Mouse (Mus musculus) stomach, embryonic 16.5 days (tissue): Measurements from ENCODE around the gene Mroh2a. TPM values are rescaled to one million over a fixed set of nuclear protein-coding genes. Genes with fewer than 3 reads are reported as not detected.
A peak's percentile ranks its signal among the peaks of the same experiment; 100 is the strongest.

Experiments
- ATAC-seq: fragments of 200-750 bp; cut with Nextera tagmentation; 2 replicates; pipeline ENCODE4 v1.8.0; 2017; ENCODE audit warnings: moderate number of reproducible peaks, moderate TSS enrichment; ENCODE audit not compliant: insufficient read depth, low FRiP score
- H3K27ac ChIP-seq: fragments of 300-500 bp; sonication (generic); 2 replicates; pipeline ENCODE4 v1.5.1; 2014; ENCODE audit warnings: low read length
- H3K27me3 ChIP-seq: fragments of 300-500 bp; sonication (generic); 2 replicates; pipeline ENCODE4 v1.6.1; 2014; ENCODE audit warnings: low read length, control low read depth, mixed read lengths; ENCODE audit not compliant: control insufficient read depth, insufficient read depth
- H3K36me3 ChIP-seq: fragments of 300-500 bp; sonication (generic); 2 replicates; pipeline ENCODE4 v1.6.1; 2014; ENCODE audit warnings: low read length; ENCODE audit not compliant: control insufficient read depth, insufficient read depth
- H3K4me1 ChIP-seq: fragments of 300-500 bp; sonication (generic); 2 replicates; pipeline ENCODE4 v1.6.1; 2014; ENCODE audit warnings: low read length, control low read depth, mixed read lengths; ENCODE audit not compliant: control insufficient read depth, insufficient read depth
- H3K4me2 ChIP-seq: fragments of 300-500 bp; sonication (generic); 2 replicates; pipeline ENCODE4 v1.6.1; 2014; ENCODE audit warnings: low read depth, low read length, mixed read lengths
- H3K4me3 ChIP-seq: fragments of 300-500 bp; sonication (generic); replicated peaks from 2 replicates; pipeline ENCODE4 v1.5.1; 2014; ENCODE audit warnings: mild to moderate bottlenecking, low read length
- H3K9ac ChIP-seq: fragments of 300-500 bp; sonication (generic); 2 replicates; pipeline ENCODE4 v1.6.1; 2014; ENCODE audit warnings: low read length
- H3K9me3 ChIP-seq: fragments of 300-500 bp; sonication (generic); replicated peaks from 2 replicates; pipeline ENCODE4 v1.6.1; 2016; ENCODE audit warnings: low read length, control low read depth; ENCODE audit not compliant: control insufficient read depth
- WGBS: fragments of 180-500 bp; shearing (Covaris S2); extraction: QIAGEN DNeasy Blood & Tissue Kit; methylation state at CpG from one replicate; pipeline ENCODE4 v1.1.7; 2014; 5-methylcytosine and 5-hydroxymethylcytosine counted together
- polyA plus RNA-seq: library from polyadenylated mRNA; unstranded; fragments of >200 nt; fragmentation: Nextera tagmentation; extraction: Ambion mirVana; gene quantifications from 2 replicates; pipeline ENCODE4 v1.2.1, GENCODE M21; 2015

Gene Mroh2a
- polyA plus RNA-seq, 1 experiment from 2014 or later, result 1.6 TPM

GRCm38 (mm10) chr1:88275078-88275680 lies 48.4 kb downstream of the Mroh2a start:
- no peak for ATAC-seq
- Histone ChIP-seq H3K27me3 (no peaks in the 10 kb centered on the region), H3K9ac (0 out of 2 replicates have a peak overlapping the region, but pooled peaks have one; percentile 80), H3K4me3 (no peak overlapping the region), H3K27ac (no peak overlapping the region), H3K4me2 (peak overlapping the region; percentile 66; the same call in 1 of the 2 replicates), H3K9me3 (no peaks in the 10 kb centered on the region), H3K4me1 (peaks cover 30% of the 10 kb centered on the region), H3K36me3 (peaks cover 28% of the 10 kb centered on the region)
- 67% methylated on average over 13 of the region's 13 CpGs for WGBS

DNA sequence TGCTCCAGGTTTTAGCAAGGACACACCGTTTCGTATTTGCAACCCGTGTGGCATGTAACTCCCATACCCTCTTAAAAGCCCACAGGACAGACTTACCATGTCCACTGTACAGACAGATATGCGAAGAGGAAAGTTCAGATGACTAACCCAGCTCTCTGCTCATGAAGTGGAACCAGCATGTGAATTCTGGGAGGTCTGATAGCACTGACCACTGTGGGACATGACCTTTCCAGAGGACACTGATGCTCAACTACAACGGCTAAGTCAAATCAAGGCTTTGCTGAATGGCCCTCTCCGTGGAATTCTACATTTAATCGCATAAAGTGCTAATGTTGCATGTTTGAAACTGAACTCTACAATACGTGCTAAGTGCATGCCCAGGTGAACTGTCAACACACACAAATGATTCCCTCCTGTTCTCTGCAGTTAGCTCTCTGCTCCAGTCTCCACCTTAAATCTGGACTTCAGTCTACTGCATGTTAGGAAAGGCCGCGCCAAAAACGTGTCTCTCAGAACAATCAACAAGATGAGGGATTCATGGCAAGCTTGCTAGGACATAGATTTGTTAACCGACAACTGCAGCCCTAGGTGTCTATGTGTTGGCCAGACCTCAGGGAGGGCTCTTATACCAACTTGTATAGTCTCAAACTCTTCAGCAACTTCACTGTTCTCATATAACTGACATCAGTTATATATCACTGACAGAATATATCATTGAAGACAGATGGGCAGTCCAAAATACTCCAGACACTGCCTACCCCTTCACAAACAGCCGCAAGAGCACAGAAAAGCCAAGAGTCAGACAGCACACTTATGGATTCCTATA lies 49.1 kb downstream of the Mroh2a start:
- H3K4me2 ChIP-seq, result peak overlapping the region; percentile 66
- H3K27ac ChIP-seq, result no peak overlapping the region
- no peak for ATAC-seq
- peaks cover 30% of the 10 kb centered on the region for H3K4me1 ChIP-seq
- WGBS, result 60% methylated on average over 13 of the region's 13 CpGs
- peak overlapping the region; percentile 80 for H3K9ac ChIP-seq
- no peaks in the 10 kb centered on the region for H3K9me3 ChIP-seq
- no peaks in the 10 kb centered on the region for H3K27me3 ChIP-seq
- peak overlapping the region; percentile 56 for H3K4me3 ChIP-seq
- peaks cover 28% of the 10 kb centered on the region for H3K36me3 ChIP-seq

- H3K4me3 ChIP-seq, result peak overlapping the region; percentile 56
- H3K27ac ChIP-seq, result peak overlapping the region; percentile 84
- H3K9ac ChIP-seq, result peak overlapping the region; percentile 80
- no peaks in the 10 kb centered on the region for H3K27me3 ChIP-seq
- H3K4me2 ChIP-seq, result peak overlapping the region; percentile 66
- H3K9me3 ChIP-seq, result no peaks in the 10 kb centered on the region
- H3K4me1 ChIP-seq, result peaks cover 30% of the 10 kb centered on the region
- peaks cover 24% of the 10 kb centered on the region for H3K36me3 ChIP-seq
- WGBS, result 17% methylated on average over 10 of the region's 10 CpGs
- peak; percentile 14 for ATAC-seq
Measured at GRCm38 (mm10) chr1:88276524-88277097, 49.8 kb downstream of the Mroh2a start.

DNA sequence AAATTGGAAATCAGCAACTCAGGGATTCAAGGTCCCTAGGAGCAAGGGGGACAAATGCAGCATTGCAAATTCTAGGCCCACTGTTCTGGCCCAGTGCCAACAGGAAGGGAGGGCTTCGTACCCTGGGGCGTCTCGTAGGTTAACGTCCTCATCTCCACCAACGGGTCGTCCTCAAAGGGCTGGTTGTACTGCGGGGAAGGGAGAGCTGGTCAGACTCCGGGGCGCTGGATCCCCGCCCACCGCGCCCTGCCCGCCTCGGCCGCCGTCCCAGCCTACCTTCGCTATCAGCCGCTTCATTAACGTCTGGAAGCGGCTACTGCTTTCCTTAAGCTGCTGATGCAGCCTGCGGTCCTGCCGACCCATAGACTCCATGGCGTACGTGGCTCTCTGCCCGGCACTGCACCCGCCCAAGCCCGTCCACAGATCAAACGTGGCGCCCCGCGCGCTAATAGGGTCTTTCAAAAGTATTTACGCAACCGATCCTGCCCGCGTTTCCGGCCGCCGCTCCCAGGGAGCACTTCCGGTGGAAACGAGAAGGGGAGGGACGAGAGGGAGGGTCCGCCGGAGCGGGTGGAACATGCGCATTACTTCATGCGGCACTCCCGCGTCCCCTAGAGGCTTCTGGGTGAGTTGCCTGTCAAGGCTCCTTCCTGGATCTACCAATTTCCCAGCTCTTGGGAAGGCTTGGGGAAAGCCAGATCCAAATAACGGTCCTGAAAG lies 50.5 kb downstream of the Mroh2a start, which contains the start of the genes Hjurp and Trpm8:
Gene Hjurp, minus strand, starts transcription at position 536 of the 720 bp plus-strand sequence.
Gene Trpm8, plus strand, starts transcription at position 564 of the 720 bp plus-strand sequence.
- WGBS, result under 1% methylated on average over 50 of the region's 50 CpGs
- ATAC-seq, result peak; percentile 95
- Histone ChIP-seq H3K27me3 (no peaks in the 10 kb centered on the region), H3K4me2 (peak within 1 kb of the TSS; percentile 66), H3K9me3 (no peaks in the 10 kb centered on the region), H3K27ac (peak within 1 kb of the TSS; percentile 84), H3K4me1 (peaks cover 30% of the 10 kb centered on the region), H3K36me3 (peaks cover 19% of the 10 kb centered on the region), H3K9ac (peak within 1 kb of the TSS; percentile 80), H3K4me3 (peak within 1 kb of the TSS; percentile 56)

DNA sequence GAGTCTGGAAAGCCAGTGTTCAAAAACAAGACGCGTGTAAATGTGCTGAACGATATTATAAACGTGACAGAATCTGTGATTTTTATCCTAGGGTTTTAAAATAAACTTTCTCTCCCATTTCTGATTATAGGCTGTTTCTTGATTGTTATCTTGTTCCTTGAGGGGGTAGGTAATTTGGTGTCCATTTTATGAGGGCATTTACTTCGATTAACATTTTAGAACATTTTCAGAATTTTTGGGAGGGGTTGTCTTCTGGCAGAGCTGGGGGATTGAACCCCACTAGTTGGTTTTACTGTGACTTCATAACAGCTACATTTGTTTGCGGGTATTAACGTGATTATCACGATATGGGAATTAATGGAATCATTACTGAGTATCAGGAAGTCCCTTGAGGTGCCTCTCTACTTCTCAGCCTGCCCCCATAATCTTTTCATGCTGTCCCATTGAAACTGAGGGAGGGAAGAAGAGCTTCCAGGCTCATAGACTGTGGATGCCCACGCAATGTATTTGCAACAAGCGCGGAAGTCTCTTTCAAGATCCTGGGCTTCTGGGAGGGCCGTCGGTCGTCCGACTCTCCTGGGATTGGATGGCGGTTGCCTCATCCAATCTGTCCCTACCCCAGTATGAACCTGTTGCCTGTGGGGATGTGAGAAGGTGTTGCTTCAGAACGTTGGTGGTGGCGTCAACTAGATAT lies 51.2 kb downstream of the Mroh2a start:
- H3K4me2 ChIP-seq, result peak overlapping the region; percentile 66
- peaks cover 19% of the 10 kb centered on the region for H3K36me3 ChIP-seq
- 65% methylated on average over 18 of the region's 18 CpGs for WGBS
- no peaks in the 10 kb centered on the region for H3K27me3 ChIP-seq
- H3K4me1 ChIP-seq, result peaks cover 30% of the 10 kb centered on the region
- ATAC-seq, result no peak
- H3K9me3 ChIP-seq, result no peaks in the 10 kb centered on the region
- H3K27ac ChIP-seq, result no peak overlapping the region
- peak overlapping the region; percentile 80 for H3K9ac ChIP-seq
- H3K4me3 ChIP-seq, result peak overlapping the region; percentile 56

GRCm38 (mm10) chr1:88279111-88280005 lies 52.6 kb downstream of the Mroh2a start:
- Histone ChIP-seq H3K36me3 (peaks cover 7% of the 10 kb centered on the region), H3K4me3 (no peak overlapping the region), H3K27ac (no peak overlapping the region), H3K4me1 (peaks cover 30% of the 10 kb centered on the region), H3K9me3 (no peaks in the 10 kb centered on the region), H3K4me2 (peak overlapping the region; percentile 3), H3K9ac (no peak overlapping the region), H3K27me3 (no peaks in the 10 kb centered on the region)
- ATAC-seq, result peak; percentile 1; the same call in 1 of the 2 replicates
- 49% methylated on average over 9 of the region's 9 CpGs for WGBS

- no peak overlapping the region for H3K4me3 ChIP-seq
- peak overlapping the region; percentile 6 for H3K4me2 ChIP-seq
- H3K4me1 ChIP-seq, result peaks cover 29% of the 10 kb centered on the region
- peak; percentile 5; the same call in 1 of the 2 replicates for ATAC-seq
- H3K27ac ChIP-seq, result peak overlapping the region; percentile 4; the same call in 1 of the 2 replicates
- peaks cover 3% of the 10 kb centered on the region; the same call in 1 of the 2 replicates for H3K36me3 ChIP-seq
- H3K9me3 ChIP-seq, result no peaks in the 10 kb centered on the region
- no peak overlapping the region for H3K9ac ChIP-seq
- H3K27me3 ChIP-seq, result no peaks in the 10 kb centered on the region
- WGBS, result 61% methylated on average over 15 of the region's 15 CpGs
Measured at GRCm38 (mm10) chr1:88280006-88280690, 53.4 kb downstream of the Mroh2a start.
